Mouse (Mus musculus): ENCODE results near the gene Car10. TPM values are rescaled to one million over a fixed set of nuclear protein-coding genes. Genes with fewer than 3 reads are reported as not detected.

The Car10 gene
- total and polyA plus RNA-seq, 2 experiments from 2014 or later: 45.0 to 54.1 TPM

- 92% methylated on average over 9 of the region's 9 CpGs for WGBS
- ATAC-seq: no peak
- no peaks in the 10 kb centered on the region for H3K36me3 ChIP-seq (ENCODE audit: insufficient read depth, low read length)
Observed at GRCm38 (mm10) chr11:93516216-93516615, 418.4 kb downstream of the Car10 start.

GRCm38 (mm10) chr11:93516946-93517345, 419.1 kb downstream of the Car10 start:
- 68% methylated on average over 2 of the region's 2 CpGs for WGBS
- DNase-seq (ENCODE audit: low spot score) (no peak), ATAC-seq (no peak)
- Histone ChIP-seq H3K36me3 (ENCODE audit: insufficient read depth, low read length) (no peaks in the 10 kb centered on the region), H3K9me3 (ENCODE audit: low read length) (no peaks in the 10 kb centered on the region), H3K9ac (replicated peaks; ENCODE audit: low read length) (no peak overlapping the region), H3K4me3 (ENCODE audit: low read length) (no peak overlapping the region), H3K27me3 (ENCODE audit: insufficient read depth, low read length) (no peaks in the 10 kb centered on the region), H3K4me1 (ENCODE audit: insufficient read depth, low read length) (0 out of 2 replicates have a peak, but pooled peaks cover 4% of the 10 kb centered on the region), H3K27ac (no peak overlapping the region), H3K4me2 (ENCODE audit: low read depth, low read length) (no peak overlapping the region)
- no peak for TF ChIP-seq CTCF (IDR thresholded peaks at IDR 0.05; ENCODE audit: low read depth)

More at GRCm38 (mm10) chr11:93516216-93516615, 418.4 kb downstream of the Car10 start:
- Histone ChIP-seq H3K27ac (no peak overlapping the region; the same call in 1 of the 2 replicates), H3K9me3 (ENCODE audit: low read length) (no peaks in the 10 kb centered on the region), H3K4me1 (ENCODE audit: insufficient read depth, low read length) (0 out of 2 replicates have a peak, but pooled peaks cover 4% of the 10 kb centered on the region), H3K4me3 (ENCODE audit: low read length) (no peak overlapping the region), H3K4me2 (ENCODE audit: low read depth, low read length) (no peak overlapping the region), H3K27me3 (ENCODE audit: insufficient read depth, low read length) (no peaks in the 10 kb centered on the region), H3K9ac (replicated peaks; ENCODE audit: low read length) (no peak overlapping the region)
- TF ChIP-seq CTCF (IDR thresholded peaks at IDR 0.05; ENCODE audit: low read depth): no peak
- no peak for DNase-seq (ENCODE audit: low spot score)

- no peaks in the 10 kb centered on the region for H3K36me3 ChIP-seq (ENCODE audit: insufficient read depth, low read length)
- H3K4me3 ChIP-seq (ENCODE audit: low read length): no peak overlapping the region
- no peaks in the 10 kb centered on the region for H3K27me3 ChIP-seq (ENCODE audit: insufficient read depth, low read length)
- ATAC-seq: no peak
- no peak overlapping the region for H3K4me2 ChIP-seq (ENCODE audit: low read depth, low read length)
- no peaks in the 10 kb centered on the region for H3K4me1 ChIP-seq (ENCODE audit: insufficient read depth, low read length)
- no peak for DNase-seq (ENCODE audit: low spot score)
- H3K9me3 ChIP-seq (ENCODE audit: low read length): no peaks in the 10 kb centered on the region
- no peak for TF ChIP-seq CTCF (IDR thresholded peaks at IDR 0.05; ENCODE audit: low read depth)
- WGBS: 89% methylated on average over 3 of the region's 3 CpGs
- no peak overlapping the region for H3K27ac ChIP-seq
- H3K9ac ChIP-seq (replicated peaks; ENCODE audit: low read length): no peak overlapping the region
Observed at GRCm38 (mm10) chr11:93522501-93522900, 424.7 kb downstream of the Car10 start.

GRCm38 (mm10) chr11:93525921-93526320, 428.1 kb downstream of the Car10 start:
- no peaks in the 10 kb centered on the region for H3K4me1 ChIP-seq (ENCODE audit: insufficient read depth, low read length)
- H3K27ac ChIP-seq: no peak overlapping the region
- no peaks in the 10 kb centered on the region for H3K9me3 ChIP-seq (ENCODE audit: low read length)
- no peak overlapping the region for H3K4me3 ChIP-seq (ENCODE audit: low read length)
- no peak for TF ChIP-seq CTCF (IDR thresholded peaks at IDR 0.05; ENCODE audit: low read depth)
- WGBS: 84% methylated on average over 3 of the region's 3 CpGs
- ATAC-seq (no peak), DNase-seq (ENCODE audit: low spot score) (no peak)
- H3K4me2 ChIP-seq (ENCODE audit: low read depth, low read length): no peak overlapping the region
- H3K36me3 ChIP-seq (ENCODE audit: insufficient read depth, low read length): no peaks in the 10 kb centered on the region
- H3K9ac ChIP-seq (replicated peaks; ENCODE audit: low read length): no peak overlapping the region
- H3K27me3 ChIP-seq (ENCODE audit: insufficient read depth, low read length): no peaks in the 10 kb centered on the region

DNA sequence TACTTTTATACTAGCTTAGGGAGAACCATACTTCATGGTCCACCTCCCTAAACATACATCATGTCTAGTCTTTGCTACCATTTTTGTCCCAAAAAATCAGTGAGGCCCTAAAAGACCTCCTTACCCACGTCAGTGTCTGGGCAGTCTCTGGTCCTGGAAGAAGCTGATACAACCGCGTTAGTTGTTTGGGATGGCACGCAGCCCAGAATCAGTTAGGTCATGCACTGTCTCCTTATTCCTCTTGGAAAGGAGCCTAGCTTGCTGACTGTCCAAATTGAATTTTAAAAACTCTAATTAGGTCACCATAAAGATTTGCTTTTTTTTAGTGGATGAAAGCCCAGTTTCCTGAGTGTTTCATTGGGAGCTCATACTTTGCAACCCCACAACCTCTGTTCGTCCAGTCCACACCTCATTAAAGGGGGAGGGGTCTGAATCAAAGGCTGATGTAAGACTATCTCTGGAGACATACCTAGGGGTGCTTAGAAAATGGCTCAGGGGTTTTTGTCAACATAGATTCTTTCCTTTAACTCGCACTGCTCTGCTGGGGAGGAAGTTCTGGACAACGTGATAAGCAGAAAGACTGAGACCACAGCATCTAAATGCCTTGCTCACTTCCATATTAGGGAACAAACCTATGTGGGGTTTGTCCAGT, 433.3 kb downstream of the Car10 start:
- peak; percentile 81 for DNase-seq (ENCODE audit: low spot score)
- Histone ChIP-seq H3K9me3 (ENCODE audit: low read length) (no peaks in the 10 kb centered on the region), H3K36me3 (ENCODE audit: insufficient read depth, low read length) (no peaks in the 10 kb centered on the region), H3K27ac (no peak overlapping the region), H3K27me3 (ENCODE audit: insufficient read depth, low read length) (no peaks in the 10 kb centered on the region), H3K4me3 (ENCODE audit: low read length) (no peak overlapping the region), H3K4me2 (ENCODE audit: low read depth, low read length) (no peak overlapping the region), H3K9ac (replicated peaks; ENCODE audit: low read length) (no peak overlapping the region), H3K4me1 (ENCODE audit: insufficient read depth, low read length) (peaks cover 3% of the 10 kb centered on the region; the same call in 1 of the 2 replicates)
- 0 out of 2 replicates have a peak, but pooled peaks have one; percentile 43 for ATAC-seq
- 39% methylated on average over 7 of the region's 7 CpGs for WGBS
- no peak for TF ChIP-seq CTCF (IDR thresholded peaks at IDR 0.05; ENCODE audit: low read depth)

GRCm38 (mm10) chr11:93536244-93536643, 438.4 kb downstream of the Car10 start:
- H3K27ac ChIP-seq: no peak overlapping the region
- H3K9me3 ChIP-seq (ENCODE audit: low read length): no peaks in the 10 kb centered on the region
- ATAC-seq: no peak
- H3K4me2 ChIP-seq (ENCODE audit: low read depth, low read length): no peak overlapping the region
- no peak for DNase-seq (ENCODE audit: low spot score)
- no peak overlapping the region for H3K4me3 ChIP-seq (ENCODE audit: low read length)
- no peaks in the 10 kb centered on the region for H3K27me3 ChIP-seq (ENCODE audit: insufficient read depth, low read length)
- no peak for TF ChIP-seq CTCF (IDR thresholded peaks at IDR 0.05; ENCODE audit: low read depth)
- H3K36me3 ChIP-seq (ENCODE audit: insufficient read depth, low read length): no peaks in the 10 kb centered on the region
- peaks cover 1% of the 10 kb centered on the region; the same call in 1 of the 2 replicates for H3K4me1 ChIP-seq (ENCODE audit: insufficient read depth, low read length)
- 79% methylated on average over 6 of the region's 6 CpGs for WGBS
- H3K9ac ChIP-seq (replicated peaks; ENCODE audit: low read length): no peak overlapping the region

DNA sequence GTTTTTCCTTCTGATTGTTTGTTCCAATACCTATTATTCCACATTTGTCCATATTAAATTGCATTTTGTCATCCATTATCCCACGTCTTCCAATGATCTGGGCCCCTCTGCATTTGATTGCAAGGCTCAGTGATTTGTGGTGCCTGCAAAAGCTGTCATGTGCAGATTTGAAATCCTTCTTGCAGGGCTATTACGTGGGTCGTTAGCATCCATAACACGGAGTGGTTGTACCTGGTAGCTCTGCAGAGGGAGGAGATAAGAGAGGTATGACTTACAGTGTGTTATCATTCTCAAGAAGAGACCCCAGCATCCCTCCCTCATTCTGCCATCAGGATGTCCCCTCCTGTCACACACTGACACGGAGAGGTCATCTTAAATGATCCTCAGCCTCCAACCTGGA, 451.1 kb downstream of the Car10 start:
- no peak overlapping the region for H3K4me3 ChIP-seq (ENCODE audit: low read length)
- no peak overlapping the region for H3K4me2 ChIP-seq (ENCODE audit: low read depth, low read length)
- no peak for DNase-seq (ENCODE audit: low spot score)
- no peaks in the 10 kb centered on the region for H3K4me1 ChIP-seq (ENCODE audit: insufficient read depth, low read length)
- TF ChIP-seq CTCF (IDR thresholded peaks at IDR 0.05; ENCODE audit: low read depth): no peak
- no peak overlapping the region for H3K9ac ChIP-seq (replicated peaks; ENCODE audit: low read length)
- no peak for ATAC-seq
- WGBS: 31% methylated on average over 5 of the region's 5 CpGs
- no peaks in the 10 kb centered on the region for H3K9me3 ChIP-seq (ENCODE audit: low read length)
- H3K27ac ChIP-seq: no peak overlapping the region
- H3K27me3 ChIP-seq (ENCODE audit: insufficient read depth, low read length): no peaks in the 10 kb centered on the region
- no peaks in the 10 kb centered on the region for H3K36me3 ChIP-seq (ENCODE audit: insufficient read depth, low read length)

All from hindbrain, postnatal 0 days (tissue).